31 mouse cellular contexts compared by ENCODE assay signal in the genomic region with DNA sequence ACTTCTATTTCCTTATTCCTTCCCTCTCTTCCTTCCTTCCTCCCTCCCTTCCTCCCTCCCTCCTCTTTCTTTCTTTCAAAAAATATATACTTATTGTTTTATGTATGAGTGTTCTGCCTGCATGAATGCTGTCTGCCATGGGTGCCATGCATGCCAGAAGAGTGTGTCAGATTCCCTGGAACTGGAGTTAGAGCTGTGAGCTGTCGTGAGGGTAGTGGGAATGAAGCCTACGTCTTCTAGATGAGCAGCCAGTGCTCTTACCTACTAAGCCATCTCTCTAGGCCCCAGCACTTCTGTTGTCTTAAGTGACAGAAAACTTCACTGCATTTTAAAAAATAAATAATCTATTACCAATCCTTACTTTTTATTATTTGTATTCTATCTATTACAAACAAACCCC. TPM values are rescaled to one million over a fixed set of nuclear protein-coding genes. Genes with fewer than 3 reads are reported as not detected.
"Had no signal": no experiment of that assay in that cellular context is flagged by ENCODE, and none has a peak within 500 bp of the region (broad histone marks: within the 10 kb centered on the region; RNA-seq: fewer than 3 reads in every experiment).

No protein-coding gene starts in this region.

- ATAC-seq: forebrain, embryonic 13.5 days; forebrain, embryonic 14.5 days; forebrain, embryonic 15.5 days; forebrain, embryonic 16.5 days; forebrain, postnatal 0 days had no signal

- H3K27ac ChIP-seq: embryonic facial prominence, embryonic 10.5 days; embryonic facial prominence, embryonic 12.5 days; embryonic facial prominence, embryonic 13.5 days; embryonic facial prominence, embryonic 15.5 days; forebrain, embryonic 10.5 days; forebrain, embryonic 12.5 days; forebrain, embryonic 13.5 days; forebrain, embryonic 15.5 days; gastrocnemius, adult 2 months; heart, adult 2 months had no signal

- H3K27me3 ChIP-seq: embryonic facial prominence, embryonic 12.5 days; embryonic facial prominence, embryonic 13.5 days; embryonic facial prominence, embryonic 15.5 days; forebrain, embryonic 12.5 days; forebrain, embryonic 13.5 days; forebrain, embryonic 15.5 days had no signal

- H3K4me1 ChIP-seq: embryonic facial prominence, embryonic 10.5 days; embryonic facial prominence, embryonic 12.5 days; embryonic facial prominence, embryonic 13.5 days; embryonic facial prominence, embryonic 15.5 days; forebrain, embryonic 10.5 days; forebrain, embryonic 12.5 days; forebrain, embryonic 13.5 days; forebrain, embryonic 15.5 days had no signal

- H3K9me3 ChIP-seq: embryonic facial prominence, embryonic 10.5 days; embryonic facial prominence, embryonic 12.5 days; embryonic facial prominence, embryonic 13.5 days; embryonic facial prominence, embryonic 15.5 days; forebrain, embryonic 10.5 days; forebrain, embryonic 12.5 days; forebrain, embryonic 13.5 days; forebrain, embryonic 15.5 days had no signal

- H3K4me3 ChIP-seq: embryonic facial prominence, embryonic 10.5 days; embryonic facial prominence, embryonic 12.5 days; embryonic facial prominence, embryonic 13.5 days; embryonic facial prominence, embryonic 15.5 days; erythroblast, embryonic 14.5 days; forebrain, embryonic 10.5 days; forebrain, embryonic 12.5 days; forebrain, embryonic 13.5 days; forebrain, embryonic 15.5 days; gastrocnemius, adult 2 months; heart, adult 2 months had no signal

- DNase-seq: cerebellum, adult 9-10 months; cerebellum, adult 9-11 months; cerebellum, postnatal 10 days; cerebellum, postnatal 14 days; cerebellum, postnatal 25 days; cerebellum, postnatal 36 days; embryo, embryonic 11 days; forebrain, postnatal 0 days; gastrocnemius, adult 2 months; gastrocnemius, postnatal 10 days; gastrocnemius, postnatal 14 days; gastrocnemius, postnatal 25 days; gastrocnemius, postnatal 36 days; heart, adult 18-20 months; heart, adult 2 months had no signal

RNA-seq across cellular contexts. Expression of a gene that starts 23.4 kb away (rescaled TPM):
- total RNA-seq: common myeloid progenitor, adult 5-6 weeks; forebrain, postnatal 0 days; granulocyte monocyte progenitor cell, adult 5-6 weeks had no signal
- polyA plus RNA-seq: cortical plate, adult 2 months; embryonic facial prominence, embryonic 10.5 days; erythroblast, embryonic 14.5 days; forebrain, embryonic 10.5 days; forebrain, embryonic 11.5 days; forebrain, embryonic 12.5 days; forebrain, embryonic 13.5 days; forebrain, embryonic 14.5 days; forebrain, embryonic 15.5 days; forebrain, embryonic 16.5 days; forebrain, postnatal 0 days; frontal cortex, adult 2 months had no signal
